Mouse (Mus musculus): ENCODE data around the gene Zfp771. TPM values are rescaled to one million over a fixed set of nuclear protein-coding genes. Genes with fewer than 3 reads are reported as not detected.
A peak's percentile ranks its signal among the peaks of the same experiment; 100 is the strongest.

Gene Zfp771
- polyA plus RNA-seq, 1 experiment from 2014 or later, result 27.3 TPM

GRCm38 (mm10) chr7:127231376-127231775, 12.7 kb upstream of the Zfp771 start:
- ATAC-seq (ENCODE audit: low FRiP score, low TSS enrichment) (no peak), DNase-seq (ENCODE audit: low spot score) (no peak)
- H3K4me3 ChIP-seq (ENCODE audit: low read depth, low read length), result peak overlapping the region; percentile 80
- no peak overlapping the region for H3K9ac ChIP-seq (ENCODE audit: low read length)
- WGBS, result 46% methylated on average over 3 of the region's 3 CpGs
- no peaks in the 10 kb centered on the region for H3K9me3 ChIP-seq (ENCODE audit: control insufficient read depth, low read length)
- H3K4me1 ChIP-seq (replicated peaks; ENCODE audit: control insufficient read depth, insufficient read depth), result no peaks in the 10 kb centered on the region
- peaks cover 12% of the 10 kb centered on the region for H3K36me3 ChIP-seq (ENCODE audit: control insufficient read depth, insufficient read depth, low read length)
- H3K4me2 ChIP-seq (replicated peaks; ENCODE audit: low read depth), result peak overlapping the region; percentile 79
- H3K27ac ChIP-seq (replicated peaks), result peak overlapping the region; percentile 96
- no peaks in the 10 kb centered on the region for H3K27me3 ChIP-seq (ENCODE audit: control insufficient read depth, insufficient read depth, low read length)
- no peak for TF ChIP-seq EP300 (optimal IDR thresholded peaks at IDR 0.05)
- no peak for TF ChIP-seq CTCF (IDR thresholded peaks at IDR 0.05; ENCODE audit: low read depth)

- Histone ChIP-seq H3K27ac (replicated peaks) (peak overlapping the region; percentile 96), H3K4me3 (ENCODE audit: low read depth, low read length) (peak overlapping the region; percentile 80), H3K4me1 (replicated peaks; ENCODE audit: control insufficient read depth, insufficient read depth) (no peaks in the 10 kb centered on the region), H3K9me3 (ENCODE audit: control insufficient read depth, low read length) (no peaks in the 10 kb centered on the region), H3K27me3 (ENCODE audit: control insufficient read depth, insufficient read depth, low read length) (no peaks in the 10 kb centered on the region), H3K9ac (ENCODE audit: low read length) (peak overlapping the region; percentile 87), H3K4me2 (replicated peaks; ENCODE audit: low read depth) (peak overlapping the region; percentile 79), H3K36me3 (ENCODE audit: control insufficient read depth, insufficient read depth, low read length) (peaks cover 18% of the 10 kb centered on the region)
- 4% methylated on average over 20 of the region's 20 CpGs for WGBS
- DNase-seq (ENCODE audit: low spot score) (no peak), ATAC-seq (ENCODE audit: low FRiP score, low TSS enrichment) (no peak)
- no peak for TF ChIP-seq CTCF (IDR thresholded peaks at IDR 0.05; ENCODE audit: low read depth)
- no peak for TF ChIP-seq EP300 (optimal IDR thresholded peaks at IDR 0.05)
Measured at GRCm38 (mm10) chr7:127231826-127232621, 12.1 kb upstream of the Zfp771 start.

DNA sequence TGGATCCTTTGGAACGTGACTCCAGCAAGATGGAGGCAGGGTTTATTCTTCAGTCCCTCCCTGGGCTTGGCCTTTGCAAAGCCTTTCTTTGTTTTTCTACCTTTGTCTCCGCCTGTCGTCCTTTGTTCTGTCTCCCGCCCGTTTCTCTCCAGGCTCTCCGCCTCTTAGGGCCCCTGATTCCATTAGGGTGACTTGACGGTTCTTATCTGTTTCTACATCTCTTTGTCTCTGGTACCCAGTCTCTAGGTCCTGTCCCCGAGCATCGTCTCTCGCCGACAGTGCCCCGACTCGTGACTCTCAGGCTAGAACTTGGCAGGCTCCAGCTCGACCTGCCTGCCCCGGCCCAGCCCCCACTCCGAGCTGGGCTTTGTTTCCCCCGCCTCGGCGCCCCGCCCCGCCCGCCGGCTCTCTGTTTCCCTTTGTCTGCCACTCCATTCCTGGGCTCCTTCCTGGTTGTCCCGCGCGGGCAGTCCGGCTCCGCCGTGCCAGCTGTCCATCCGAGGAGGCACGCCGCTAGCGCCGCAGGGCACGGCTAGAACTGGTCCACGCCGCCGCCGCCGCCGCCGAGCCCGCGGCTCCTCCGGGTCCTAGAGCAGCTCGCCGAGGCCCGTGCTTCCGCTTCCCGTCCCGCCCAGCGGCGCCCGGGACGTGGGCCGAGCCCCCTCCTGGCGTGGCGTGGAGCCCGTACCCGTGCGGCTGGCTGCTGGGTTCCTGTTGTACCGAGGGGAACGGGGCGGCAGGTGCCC, 11.3 kb upstream of the Zfp771 start, which contains the start of the genes Zfp553 and Sept1:
Gene Zfp553, plus strand, starts transcription at position 440 of the 746 bp plus-strand sequence.
Gene Sept1, minus strand, starts transcription at position 509 of the 746 bp plus-strand sequence.
- Histone ChIP-seq H3K4me2 (replicated peaks; ENCODE audit: low read depth) (peak within 1 kb of the TSS; percentile 79), H3K36me3 (ENCODE audit: control insufficient read depth, insufficient read depth, low read length) (peaks cover 22% of the 10 kb centered on the region), H3K9ac (ENCODE audit: low read length) (peak within 1 kb of the TSS; percentile 87), H3K4me1 (replicated peaks; ENCODE audit: control insufficient read depth, insufficient read depth) (no peaks in the 10 kb centered on the region), H3K4me3 (ENCODE audit: low read depth, low read length) (peak within 1 kb of the TSS; percentile 80), H3K27me3 (ENCODE audit: control insufficient read depth, insufficient read depth, low read length) (no peaks in the 10 kb centered on the region), H3K27ac (replicated peaks) (peak within 1 kb of the TSS; percentile 96), H3K9me3 (ENCODE audit: control insufficient read depth, low read length) (no peaks in the 10 kb centered on the region)
- WGBS, result under 1% methylated on average over 64 of the region's 64 CpGs
- DNase-seq (ENCODE audit: low spot score) (peak; percentile 93), ATAC-seq (ENCODE audit: low FRiP score, low TSS enrichment) (peak; percentile 90)
- TF ChIP-seq CTCF (IDR thresholded peaks at IDR 0.05; ENCODE audit: low read depth), result peak; percentile 25; the same call in 1 of the 2 replicates
- TF ChIP-seq EP300 (optimal IDR thresholded peaks at IDR 0.05), result peak; percentile 53

DNA sequence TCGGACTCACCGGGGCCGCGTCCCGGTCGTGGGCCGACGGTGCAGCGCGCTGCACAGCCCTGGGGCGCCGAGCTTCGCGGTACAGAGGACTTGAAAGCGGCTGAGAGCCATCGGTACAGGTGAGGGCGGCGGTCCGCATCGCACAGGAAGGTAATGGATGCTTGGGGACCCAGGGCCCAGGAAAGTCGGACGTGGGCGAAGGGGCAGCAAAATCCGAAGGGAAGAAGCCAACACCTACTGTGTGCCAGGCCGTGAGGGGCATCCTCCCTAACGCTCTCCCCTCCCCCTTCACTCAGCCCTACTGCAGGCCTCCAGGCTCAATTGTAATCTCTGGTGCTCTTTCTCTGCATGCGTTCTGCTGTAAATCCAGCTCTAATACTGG, 10.7 kb upstream of the Zfp771 start:
- Histone ChIP-seq H3K9me3 (ENCODE audit: control insufficient read depth, low read length) (no peaks in the 10 kb centered on the region), H3K27ac (replicated peaks) (peak overlapping the region; percentile 96), H3K4me3 (ENCODE audit: low read depth, low read length) (peak overlapping the region; percentile 80), H3K27me3 (ENCODE audit: control insufficient read depth, insufficient read depth, low read length) (no peaks in the 10 kb centered on the region), H3K36me3 (ENCODE audit: control insufficient read depth, insufficient read depth, low read length) (peaks cover 22% of the 10 kb centered on the region), H3K9ac (ENCODE audit: low read length) (peak overlapping the region; percentile 87), H3K4me2 (replicated peaks; ENCODE audit: low read depth) (peak overlapping the region; percentile 79), H3K4me1 (replicated peaks; ENCODE audit: control insufficient read depth, insufficient read depth) (no peaks in the 10 kb centered on the region)
- WGBS, result 0% methylated on average over 27 of the region's 27 CpGs
- peak; percentile 0; the same call in 1 of the 2 replicates for ATAC-seq (ENCODE audit: low FRiP score, low TSS enrichment)
- DNase-seq (ENCODE audit: low spot score), result no peak
- TF ChIP-seq CTCF (IDR thresholded peaks at IDR 0.05; ENCODE audit: low read depth) (no peak), EP300 (optimal IDR thresholded peaks at IDR 0.05) (no peak)

GRCm38 (mm10) chr7:127233765-127234164, 10.3 kb upstream of the Zfp771 start:
- Histone ChIP-seq H3K9me3 (ENCODE audit: control insufficient read depth, low read length) (no peaks in the 10 kb centered on the region), H3K27ac (replicated peaks) (no peak overlapping the region; the same call in 1 of the 2 replicates), H3K36me3 (ENCODE audit: control insufficient read depth, insufficient read depth, low read length) (peaks cover 22% of the 10 kb centered on the region), H3K4me3 (ENCODE audit: low read depth, low read length) (peak overlapping the region; percentile 80), H3K4me2 (replicated peaks; ENCODE audit: low read depth) (peak overlapping the region; percentile 79), H3K27me3 (ENCODE audit: control insufficient read depth, insufficient read depth, low read length) (no peaks in the 10 kb centered on the region), H3K9ac (ENCODE audit: low read length) (peak overlapping the region; percentile 87), H3K4me1 (replicated peaks; ENCODE audit: control insufficient read depth, insufficient read depth) (no peaks in the 10 kb centered on the region)
- WGBS, result 2% methylated on average over 9 of the region's 9 CpGs
- DNase-seq (ENCODE audit: low spot score) (no peak), ATAC-seq (ENCODE audit: low FRiP score, low TSS enrichment) (no peak)
- TF ChIP-seq CTCF (IDR thresholded peaks at IDR 0.05; ENCODE audit: low read depth) (no peak), EP300 (optimal IDR thresholded peaks at IDR 0.05) (no peak)

Measured in stomach, postnatal 0 days (tissue).